Mouse (Mus musculus): ENCODE results near the gene Prss30. TPM values are rescaled to one million over a fixed set of nuclear protein-coding genes. Genes with fewer than 3 reads are reported as not detected.

Gene Prss30
- 0.20 and 0.36 TPM in 2 replicates for polyA plus RNA-seq (2015; fragmentation: Nextera tagmentation; extraction: Ambion mirVana)

GRCm38 (mm10) chr17:23980297-23980909 is at the start of gene Prss30:
Prss30 (minus strand) TSS chr17:23980566.

GRCm38 (mm10) chr17:23997901-23998300 is 17.5 kb upstream of the Prss30 start, which contains the start of gene Prss22:
Prss22 (minus strand) TSS chr17:23998100.

GRCm38 (mm10) chr17:23955174-23955573 is 25.2 kb downstream of the Prss30 start, which contains the start of gene Sbpl:
Sbpl (minus strand) TSS chr17:23955274.

GRCm38 (mm10) chr17:23941372-23941771 is 39.0 kb downstream of the Prss30 start, which contains the start of gene Sbp:
Sbp (plus strand) TSS chr17:23941672.

Other genes starting within 250 kb of the Prss30 start
- 10.5 and 12.2 TPM in 2 replicates for gene Paqr4, start 239.7 kb downstream of the Prss30 start, polyA plus RNA-seq (2015; fragmentation: Nextera tagmentation; extraction: Ambion mirVana)
- gene Kremen2, start 234.7 kb downstream of the Prss30 start, polyA plus RNA-seq (2015; fragmentation: Nextera tagmentation; extraction: Ambion mirVana), result not detected in 2 replicates
- 19.2 and 22.6 TPM in 2 replicates for gene Flywch1, start 209.0 kb downstream of the Prss30 start, polyA plus RNA-seq (2015; fragmentation: Nextera tagmentation; extraction: Ambion mirVana)
- 3.5 and 6.6 TPM in 2 replicates for gene Flywch2, start 194.5 kb downstream of the Prss30 start, polyA plus RNA-seq (2015; fragmentation: Nextera tagmentation; extraction: Ambion mirVana)
- 290 and 303 TPM in 2 replicates for gene Srrm2, start 190.0 kb downstream of the Prss30 start, polyA plus RNA-seq (2015; fragmentation: Nextera tagmentation; extraction: Ambion mirVana)
- gene Elob, start 151.4 kb downstream of the Prss30 start, polyA plus RNA-seq (2015; fragmentation: Nextera tagmentation; extraction: Ambion mirVana), result 632 and 659 TPM in 2 replicates
- not detected in 2 replicates for gene Prss33, start 144.5 kb downstream of the Prss30 start, polyA plus RNA-seq (2015; fragmentation: Nextera tagmentation; extraction: Ambion mirVana)
- gene Prss32, start 136.7 kb downstream of the Prss30 start, polyA plus RNA-seq (2015; fragmentation: Nextera tagmentation; extraction: Ambion mirVana), result not detected in 2 replicates
- not detected in 2 replicates for gene Prss41, start 136.4 kb downstream of the Prss30 start, polyA plus RNA-seq (2015; fragmentation: Nextera tagmentation; extraction: Ambion mirVana)
- not detected in 2 replicates for gene Prss21, start 112.5 kb downstream of the Prss30 start, polyA plus RNA-seq (2015; fragmentation: Nextera tagmentation; extraction: Ambion mirVana)
- not detected in 2 replicates for gene Dcpp1, start 99.7 kb downstream of the Prss30 start, polyA plus RNA-seq (2015; fragmentation: Nextera tagmentation; extraction: Ambion mirVana)
- not detected in 2 replicates for gene Dcpp2, start 99.7 kb downstream of the Prss30 start, polyA plus RNA-seq (2015; fragmentation: Nextera tagmentation; extraction: Ambion mirVana)
- gene Dcpp3, start 63.1 kb downstream of the Prss30 start, polyA plus RNA-seq (2015; fragmentation: Nextera tagmentation; extraction: Ambion mirVana), result not detected in 2 replicates
- gene Sbp, start 38.9 kb downstream of the Prss30 start, polyA plus RNA-seq (2015; fragmentation: Nextera tagmentation; extraction: Ambion mirVana), result not detected in 2 replicates
- not detected in 2 replicates for gene Sbpl, start 25.3 kb downstream of the Prss30 start, polyA plus RNA-seq (2015; fragmentation: Nextera tagmentation; extraction: Ambion mirVana)
- gene Prss22, start 17.5 kb upstream of the Prss30 start, polyA plus RNA-seq (2015; fragmentation: Nextera tagmentation; extraction: Ambion mirVana), result not detected in 2 replicates
- gene Prss27, start 57.6 kb upstream of the Prss30 start, polyA plus RNA-seq (2015; fragmentation: Nextera tagmentation; extraction: Ambion mirVana), result not detected in 2 replicates
- gene Kctd5, start 92.9 kb upstream of the Prss30 start, polyA plus RNA-seq (2015; fragmentation: Nextera tagmentation; extraction: Ambion mirVana), result 16.6 and 18.2 TPM in 2 replicates
- gene Pdpk1, start 170.4 kb upstream of the Prss30 start, polyA plus RNA-seq (2015; fragmentation: Nextera tagmentation; extraction: Ambion mirVana), result 27.5 and 31.2 TPM in 2 replicates
- gene Amdhd2, start 183.2 kb upstream of the Prss30 start, polyA plus RNA-seq (2015; fragmentation: Nextera tagmentation; extraction: Ambion mirVana), result 31.1 and 32.9 TPM in 2 replicates
- gene Atp6v0c, start 189.1 kb upstream of the Prss30 start, polyA plus RNA-seq (2015; fragmentation: Nextera tagmentation; extraction: Ambion mirVana), result 366 and 394 TPM in 2 replicates
- 6.1 and 6.8 TPM in 2 replicates for gene Tbc1d24, start 225.0 kb upstream of the Prss30 start, polyA plus RNA-seq (2015; fragmentation: Nextera tagmentation; extraction: Ambion mirVana)
- 2.1 and 2.3 TPM in 2 replicates for gene Ntn3, start 229.0 kb upstream of the Prss30 start, polyA plus RNA-seq (2015; fragmentation: Nextera tagmentation; extraction: Ambion mirVana)
- gene Tedc2, start 240.3 kb upstream of the Prss30 start, polyA plus RNA-seq (2015; fragmentation: Nextera tagmentation; extraction: Ambion mirVana), result 11.2 and 11.8 TPM in 2 replicates